Mouse (Mus musculus): ENCODE measurements around the gene Zfp619. TPM values are rescaled to one million over a fixed set of nuclear protein-coding genes. Genes with fewer than 3 reads are reported as not detected.

Zfp619 gene
- polyA plus RNA-seq, 1 experiment from 2014 or later, result 1.2 TPM

Other genes starting within 250 kb of the Zfp619 start
- not detected in 2 replicates for gene Gm5114, start 104.6 kb upstream of the Zfp619 start, polyA plus RNA-seq (2015; fragmentation: Nextera tagmentation; extraction: Ambion mirVana)

Data from heart, embryonic 15.5 days (tissue).